Mouse (Mus musculus) spleen, postnatal 0 days (tissue): ENCODE data around the gene Phf6. TPM values are rescaled to one million over a fixed set of nuclear protein-coding genes. Genes with fewer than 3 reads are reported as not detected.

Experiments used
- polyA plus RNA-seq: library from polyadenylated mRNA; unstranded; fragments of >200 nt; fragmentation: Nextera tagmentation; extraction: Ambion mirVana; gene quantifications from 2 replicates; pipeline ENCODE4 v1.2.1, GENCODE M21; 2015

The Phf6 gene
- 10.7 and 11.0 TPM in 2 replicates for polyA plus RNA-seq

DNA sequence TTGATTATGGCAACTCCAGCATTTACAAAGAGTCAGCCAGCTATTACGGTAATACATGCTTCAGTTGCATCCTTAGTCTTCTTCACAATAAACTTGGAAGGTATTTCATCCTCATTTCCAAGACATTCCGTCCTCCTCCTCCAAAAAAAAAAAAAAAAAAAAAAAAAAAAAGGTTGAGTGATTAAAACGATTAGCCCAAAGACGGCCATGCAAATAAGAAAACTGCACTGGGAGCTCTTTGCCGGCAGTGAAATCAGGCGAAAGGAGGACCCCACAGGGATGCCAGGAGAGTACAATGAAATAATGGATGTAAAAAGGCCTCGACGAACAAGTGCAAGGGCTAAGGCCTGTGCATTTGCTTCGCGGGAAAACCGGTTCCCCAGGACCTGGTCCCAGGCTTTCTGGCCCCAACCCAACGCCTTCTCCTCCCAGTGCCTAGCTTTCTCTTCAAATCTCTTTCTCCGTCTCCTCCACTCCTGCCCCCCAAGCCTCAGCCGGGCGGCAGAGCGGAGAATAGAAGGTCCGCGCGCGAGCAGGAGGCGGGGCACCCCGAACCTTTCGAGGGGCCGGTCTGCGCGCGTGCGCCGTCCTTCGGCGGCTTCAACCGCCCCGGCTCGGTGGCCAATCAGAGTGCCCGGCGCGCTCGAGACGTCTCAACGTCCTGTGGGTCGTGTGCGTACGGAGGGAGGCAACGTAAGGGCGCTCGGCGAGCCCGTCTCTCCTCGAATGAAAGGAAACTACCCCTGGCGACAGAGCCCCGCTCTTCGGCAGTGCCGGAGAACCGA is at the start of gene Phf6:
Gene Phf6, plus strand, starts transcription at position 680 of the 785 bp plus-strand sequence.

DNA sequence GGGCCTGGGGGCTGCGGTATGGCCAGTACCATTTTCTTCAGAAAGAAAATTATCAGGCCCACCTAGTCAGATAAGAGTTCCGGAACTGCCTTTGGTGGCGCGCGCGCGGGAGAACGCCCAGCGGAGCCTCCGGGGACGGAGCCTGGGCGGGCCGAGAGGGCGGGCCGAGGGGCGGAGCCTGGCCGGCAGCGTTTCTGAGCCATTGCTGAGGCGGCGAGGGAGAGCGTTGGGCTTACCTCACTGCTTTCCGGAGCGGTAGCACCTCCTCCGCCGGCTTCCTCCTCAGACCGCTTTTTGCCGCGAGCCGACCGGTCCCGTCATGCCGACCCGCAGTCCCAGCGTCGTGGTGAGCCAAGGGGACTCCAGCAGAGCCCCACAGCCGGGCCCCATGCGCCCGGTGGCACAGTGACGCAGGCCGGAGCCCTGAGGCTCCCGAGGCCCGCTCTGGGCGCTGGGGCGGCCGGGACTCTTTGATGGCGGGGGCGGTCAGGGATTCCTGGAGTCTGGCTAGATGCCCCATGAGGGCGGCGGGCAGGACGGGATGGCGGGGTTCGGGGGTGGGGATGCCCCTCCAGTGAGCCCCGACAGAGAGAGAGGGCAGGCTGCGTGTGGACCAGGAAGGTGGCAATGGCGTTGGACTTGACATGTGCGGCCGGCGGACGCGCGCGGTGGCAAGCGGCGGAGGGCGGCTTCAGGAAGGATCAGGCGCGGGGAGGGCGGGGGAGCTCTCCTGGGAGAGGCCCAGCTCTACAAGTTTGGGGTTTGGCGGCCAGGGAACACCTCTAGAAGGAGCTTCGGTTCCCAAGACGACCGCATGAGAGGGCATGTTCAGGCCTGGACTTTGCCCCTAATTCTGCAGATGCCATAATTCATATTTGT is 76.1 kb downstream of the Phf6 start, which contains the start of gene Hprt:
Gene Hprt, plus strand, starts transcription at position 233 of the 879 bp plus-strand sequence.

Other genes with a start within 250 kb of the Phf6 start
- gene Ccdc160, start 121.1 kb upstream of the Phf6 start, polyA plus RNA-seq = 0.07 and 0.11 TPM in 2 replicates
- 237 and 264 TPM in 2 replicates for gene Hprt, start 75.9 kb downstream of the Phf6 start, polyA plus RNA-seq